Mouse (Mus musculus): ENCODE results near the gene Mtg2. TPM values are rescaled to one million over a fixed set of nuclear protein-coding genes. Genes with fewer than 3 reads are reported as not detected.

Gene Mtg2
- polyA plus RNA-seq, 1 experiment from 2014 or later: 38.1 TPM

- Histone ChIP-seq H3K4me1 (replicated peaks; ENCODE audit: control insufficient read depth, insufficient read depth, low read length) (no peaks in the 10 kb centered on the region), H3K27ac (ENCODE audit: low read length) (no peak overlapping the region), H3K4me3 (replicated peaks; ENCODE audit: low read length) (no peak overlapping the region), H3K4me2 (ENCODE audit: low read length) (no peak overlapping the region), H3K27me3 (replicated peaks; ENCODE audit: control insufficient read depth, insufficient read depth, low read length) (no peaks in the 10 kb centered on the region), H3K9ac (replicated peaks; ENCODE audit: low read depth, low read length) (no peak overlapping the region), H3K36me3 (ENCODE audit: control insufficient read depth, insufficient read depth) (peaks cover 13% of the 10 kb centered on the region), H3K9me3 (ENCODE audit: control insufficient read depth, low read length) (no peaks in the 10 kb centered on the region)
- 87% methylated on average over 8 of the region's 8 CpGs for WGBS
- ATAC-seq: no peak
Measured at GRCm38 (mm10) chr2:180080680-180081079, 10.3 kb downstream of the Mtg2 start.

- Histone ChIP-seq H3K27ac (ENCODE audit: low read length) (no peak overlapping the region), H3K27me3 (replicated peaks; ENCODE audit: control insufficient read depth, insufficient read depth, low read length) (no peaks in the 10 kb centered on the region), H3K4me3 (replicated peaks; ENCODE audit: low read length) (no peak overlapping the region), H3K36me3 (ENCODE audit: control insufficient read depth, insufficient read depth) (peaks cover 13% of the 10 kb centered on the region), H3K4me1 (replicated peaks; ENCODE audit: control insufficient read depth, insufficient read depth, low read length) (peaks cover 3% of the 10 kb centered on the region; the same call in 1 of the 2 replicates), H3K9ac (replicated peaks; ENCODE audit: low read depth, low read length) (no peak overlapping the region), H3K9me3 (ENCODE audit: control insufficient read depth, low read length) (no peaks in the 10 kb centered on the region), H3K4me2 (ENCODE audit: low read length) (no peak overlapping the region)
- ATAC-seq: no peak
- 90% methylated on average over 10 of the region's 10 CpGs for WGBS
Measured at GRCm38 (mm10) chr2:180083063-180083462, 12.7 kb downstream of the Mtg2 start.

GRCm38 (mm10) chr2:180084565-180084964 lies 14.2 kb downstream of the Mtg2 start:
- H3K27me3 ChIP-seq (replicated peaks; ENCODE audit: control insufficient read depth, insufficient read depth, low read length): no peaks in the 10 kb centered on the region
- H3K36me3 ChIP-seq (ENCODE audit: control insufficient read depth, insufficient read depth): peaks cover 13% of the 10 kb centered on the region
- H3K4me2 ChIP-seq (ENCODE audit: low read length): no peak overlapping the region
- WGBS: 31% methylated on average over 3 of the region's 3 CpGs
- no peak overlapping the region for H3K4me3 ChIP-seq (replicated peaks; ENCODE audit: low read length)
- peaks cover 3% of the 10 kb centered on the region; the same call in 1 of the 2 replicates for H3K4me1 ChIP-seq (replicated peaks; ENCODE audit: control insufficient read depth, insufficient read depth, low read length)
- H3K9me3 ChIP-seq (ENCODE audit: control insufficient read depth, low read length): no peaks in the 10 kb centered on the region
- H3K27ac ChIP-seq (ENCODE audit: low read length): no peak overlapping the region
- no peak for ATAC-seq
- H3K9ac ChIP-seq (replicated peaks; ENCODE audit: low read depth, low read length): no peak overlapping the region

GRCm38 (mm10) chr2:180085926-180086636 lies 15.7 kb downstream of the Mtg2 start:
- no peak overlapping the region for H3K9ac ChIP-seq (replicated peaks; ENCODE audit: low read depth, low read length)
- no peaks in the 10 kb centered on the region for H3K9me3 ChIP-seq (ENCODE audit: control insufficient read depth, low read length)
- peaks cover 13% of the 10 kb centered on the region for H3K36me3 ChIP-seq (ENCODE audit: control insufficient read depth, insufficient read depth)
- peaks cover 3% of the 10 kb centered on the region; the same call in 1 of the 2 replicates for H3K4me1 ChIP-seq (replicated peaks; ENCODE audit: control insufficient read depth, insufficient read depth, low read length)
- 56% methylated on average over 16 of the region's 16 CpGs for WGBS
- H3K27me3 ChIP-seq (replicated peaks; ENCODE audit: control insufficient read depth, insufficient read depth, low read length): no peaks in the 10 kb centered on the region
- H3K27ac ChIP-seq (ENCODE audit: low read length): no peak overlapping the region
- no peak overlapping the region for H3K4me3 ChIP-seq (replicated peaks; ENCODE audit: low read length)
- H3K4me2 ChIP-seq (ENCODE audit: low read length): no peak overlapping the region
- ATAC-seq: peak; percentile 59; the same call in 1 of the 2 replicates

GRCm38 (mm10) chr2:180086637-180087027 lies 16.2 kb downstream of the Mtg2 start:
- Histone ChIP-seq H3K27me3 (replicated peaks; ENCODE audit: control insufficient read depth, insufficient read depth, low read length) (no peaks in the 10 kb centered on the region), H3K4me1 (replicated peaks; ENCODE audit: control insufficient read depth, insufficient read depth, low read length) (peaks cover 3% of the 10 kb centered on the region; the same call in 1 of the 2 replicates), H3K9me3 (ENCODE audit: control insufficient read depth, low read length) (no peaks in the 10 kb centered on the region), H3K4me2 (ENCODE audit: low read length) (no peak overlapping the region), H3K4me3 (replicated peaks; ENCODE audit: low read length) (no peak overlapping the region), H3K36me3 (ENCODE audit: control insufficient read depth, insufficient read depth) (peaks cover 13% of the 10 kb centered on the region), H3K27ac (ENCODE audit: low read length) (no peak overlapping the region), H3K9ac (replicated peaks; ENCODE audit: low read depth, low read length) (no peak overlapping the region)
- 86% methylated on average over 5 of the region's 5 CpGs for WGBS
- ATAC-seq: no peak

GRCm38 (mm10) chr2:180087472-180087871 lies 17.1 kb downstream of the Mtg2 start:
- Histone ChIP-seq H3K9ac (replicated peaks; ENCODE audit: low read depth, low read length) (no peak overlapping the region), H3K4me1 (replicated peaks; ENCODE audit: control insufficient read depth, insufficient read depth, low read length) (peaks cover 3% of the 10 kb centered on the region; the same call in 1 of the 2 replicates), H3K27me3 (replicated peaks; ENCODE audit: control insufficient read depth, insufficient read depth, low read length) (no peaks in the 10 kb centered on the region), H3K4me2 (ENCODE audit: low read length) (no peak overlapping the region), H3K9me3 (ENCODE audit: control insufficient read depth, low read length) (no peaks in the 10 kb centered on the region), H3K4me3 (replicated peaks; ENCODE audit: low read length) (no peak overlapping the region), H3K27ac (ENCODE audit: low read length) (no peak overlapping the region), H3K36me3 (ENCODE audit: control insufficient read depth, insufficient read depth) (peaks cover 8% of the 10 kb centered on the region)
- no peak for ATAC-seq
- 94% methylated on average over 4 of the region's 4 CpGs for WGBS

GRCm38 (mm10) chr2:180090285-180090684 lies 19.9 kb downstream of the Mtg2 start:
- no peak for ATAC-seq
- no peak overlapping the region for H3K9ac ChIP-seq (replicated peaks; ENCODE audit: low read depth, low read length)
- H3K27ac ChIP-seq (ENCODE audit: low read length): no peak overlapping the region
- no peaks in the 10 kb centered on the region for H3K27me3 ChIP-seq (replicated peaks; ENCODE audit: control insufficient read depth, insufficient read depth, low read length)
- H3K4me1 ChIP-seq (replicated peaks; ENCODE audit: control insufficient read depth, insufficient read depth, low read length): peaks cover 4% of the 10 kb centered on the region; the same call in 1 of the 2 replicates
- no peaks in the 10 kb centered on the region for H3K36me3 ChIP-seq (ENCODE audit: control insufficient read depth, insufficient read depth)
- no peak overlapping the region for H3K4me2 ChIP-seq (ENCODE audit: low read length)
- H3K4me3 ChIP-seq (replicated peaks; ENCODE audit: low read length): no peak overlapping the region
- 71% methylated on average over 11 of the region's 11 CpGs for WGBS
- no peaks in the 10 kb centered on the region for H3K9me3 ChIP-seq (ENCODE audit: control insufficient read depth, low read length)

GRCm38 (mm10) chr2:180095711-180096110 lies 25.3 kb downstream of the Mtg2 start:
- 0 out of 2 replicates have a peak overlapping the region, but pooled peaks have one; percentile 12 for H3K27ac ChIP-seq (ENCODE audit: low read length)
- no peak overlapping the region for H3K9ac ChIP-seq (replicated peaks; ENCODE audit: low read depth, low read length)
- no peaks in the 10 kb centered on the region for H3K36me3 ChIP-seq (ENCODE audit: control insufficient read depth, insufficient read depth)
- ATAC-seq: peak; percentile 61
- H3K9me3 ChIP-seq (ENCODE audit: control insufficient read depth, low read length): no peaks in the 10 kb centered on the region
- no peak overlapping the region for H3K4me2 ChIP-seq (ENCODE audit: low read length)
- H3K4me1 ChIP-seq (replicated peaks; ENCODE audit: control insufficient read depth, insufficient read depth, low read length): peaks cover 25% of the 10 kb centered on the region
- 22% methylated on average over 5 of the region's 5 CpGs for WGBS
- H3K4me3 ChIP-seq (replicated peaks; ENCODE audit: low read length): no peak overlapping the region
- H3K27me3 ChIP-seq (replicated peaks; ENCODE audit: control insufficient read depth, insufficient read depth, low read length): peaks cover 8% of the 10 kb centered on the region; the same call in 1 of the 2 replicates

GRCm38 (mm10) chr2:180097585-180097984 lies 27.2 kb downstream of the Mtg2 start:
- Histone ChIP-seq H3K4me3 (replicated peaks; ENCODE audit: low read length) (no peak overlapping the region), H3K27ac (ENCODE audit: low read length) (no peak overlapping the region), H3K9ac (replicated peaks; ENCODE audit: low read depth, low read length) (no peak overlapping the region), H3K36me3 (ENCODE audit: control insufficient read depth, insufficient read depth) (no peaks in the 10 kb centered on the region), H3K4me1 (replicated peaks; ENCODE audit: control insufficient read depth, insufficient read depth, low read length) (peaks cover 26% of the 10 kb centered on the region), H3K4me2 (ENCODE audit: low read length) (no peak overlapping the region), H3K27me3 (replicated peaks; ENCODE audit: control insufficient read depth, insufficient read depth, low read length) (peaks cover 24% of the 10 kb centered on the region), H3K9me3 (ENCODE audit: control insufficient read depth, low read length) (no peaks in the 10 kb centered on the region)
- WGBS: 37% methylated on average over 3 of the region's 3 CpGs
- 0 out of 2 replicates have a peak, but pooled peaks have one; percentile 16 for ATAC-seq
